Mouse (Mus musculus): ENCODE data around the gene Acer1.

Acer1 gene

DNA sequence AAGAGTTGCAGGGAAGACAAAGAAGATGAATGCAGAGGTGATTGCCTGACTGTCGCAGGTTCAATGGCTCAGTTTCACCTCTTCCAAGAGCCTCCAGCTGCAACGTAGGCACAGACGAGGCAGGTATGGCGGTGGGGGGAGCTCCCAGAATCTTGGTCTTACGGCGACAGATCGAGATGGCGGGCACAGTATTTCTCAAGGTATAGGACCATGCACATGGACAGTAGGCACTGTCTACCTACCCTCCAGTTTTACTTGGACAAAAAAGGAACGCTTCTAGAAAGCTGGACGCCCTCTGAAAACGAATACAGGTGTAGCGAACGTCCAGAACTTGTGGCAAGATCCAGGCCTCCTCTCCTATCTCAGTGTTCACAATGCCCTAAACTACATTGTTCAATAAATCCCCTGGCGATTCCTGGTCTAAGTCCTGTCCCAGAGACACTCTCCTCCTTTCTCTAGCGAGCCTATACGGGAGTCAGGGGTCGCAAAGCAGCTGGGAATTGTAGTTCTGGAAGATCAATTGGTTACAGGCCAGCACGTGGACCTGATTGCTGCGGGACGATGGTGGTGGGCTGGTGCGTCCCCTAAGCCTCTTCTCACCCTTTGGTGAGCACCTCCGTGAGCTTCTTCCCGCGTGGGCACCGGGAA lies 7.7 kb upstream of the Acer1 start:
- DNase-seq (ENCODE audit: extremely low spot score, low read depth, low spot score), result peak; percentile 71

DNA sequence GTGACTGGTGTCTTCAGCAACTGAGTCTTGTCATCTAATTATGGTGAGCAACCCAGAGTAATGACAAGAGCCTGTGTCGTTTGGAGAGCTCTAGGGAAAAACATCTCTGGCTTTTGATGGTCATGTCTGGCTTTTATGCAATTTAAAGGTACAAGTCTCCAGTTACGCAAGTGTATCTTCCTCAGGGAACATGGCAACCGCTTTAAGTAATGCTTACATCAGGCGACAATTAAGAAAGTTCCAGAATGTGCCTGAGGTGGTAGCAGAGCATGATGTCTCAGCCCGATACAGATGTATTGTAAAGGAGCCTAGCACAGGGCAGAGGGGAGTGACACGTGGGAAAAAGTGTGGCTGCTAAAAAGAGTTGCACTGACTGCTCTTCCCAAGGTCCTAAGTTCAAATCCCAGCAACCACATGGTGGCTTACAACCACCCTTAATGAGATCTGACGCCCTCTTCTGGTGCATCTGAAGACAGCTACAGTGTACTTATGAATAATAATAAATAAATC lies 7.0 kb upstream of the Acer1 start:
- DNase-seq (ENCODE audit: extremely low spot score, low read depth, low spot score), result no peak

- no peak for DNase-seq (ENCODE audit: extremely low spot score, low read depth, low spot score)
Observed at GRCm38 (mm10) chr17:56988441-56988840, 6.5 kb upstream of the Acer1 start.

GRCm38 (mm10) chr17:56986105-56986805 lies 4.3 kb upstream of the Acer1 start:
- DNase-seq (ENCODE audit: extremely low spot score, low read depth, low spot score), result no peak

DNA sequence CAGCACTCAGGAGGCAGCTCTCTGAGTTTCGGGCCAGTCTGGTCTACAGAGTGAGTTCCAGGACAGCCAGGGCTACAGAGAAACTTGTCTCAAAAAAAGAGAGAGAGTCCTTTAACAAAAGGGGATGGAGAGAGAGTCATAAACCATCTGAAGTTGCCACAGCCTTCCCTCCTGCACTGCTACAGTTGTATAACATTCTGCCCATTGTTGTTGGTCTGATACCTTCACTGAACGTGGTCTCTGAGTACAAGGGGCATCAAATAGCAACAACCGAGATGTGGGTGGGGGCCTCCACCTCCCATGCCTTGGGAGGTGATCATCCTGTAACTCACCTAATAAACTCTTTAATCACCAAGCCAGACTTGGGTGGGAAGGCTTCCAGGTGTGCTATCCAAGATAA lies 3.7 kb upstream of the Acer1 start:
- no peak for DNase-seq (ENCODE audit: extremely low spot score, low read depth, low spot score)

DNA sequence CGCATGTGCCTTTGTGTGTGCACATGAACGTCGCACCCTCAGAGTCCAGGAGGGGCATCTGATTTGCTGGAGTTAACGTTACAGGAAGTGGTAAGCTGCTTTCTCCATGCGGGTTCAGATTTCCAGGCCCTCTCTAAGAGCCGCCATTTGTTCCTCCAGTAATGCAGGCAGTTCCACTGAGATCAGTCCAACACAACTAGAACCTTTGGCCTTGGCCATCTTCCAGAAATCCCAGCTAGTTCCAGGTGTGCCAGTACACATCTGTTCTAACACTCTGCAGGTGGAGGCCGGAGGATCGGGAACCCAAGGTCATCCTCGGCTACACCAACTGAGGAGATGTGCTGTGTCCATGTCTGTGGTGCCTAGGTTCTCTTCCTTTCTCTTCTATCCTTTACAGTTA lies 3.0 kb upstream of the Acer1 start:
- DNase-seq (ENCODE audit: extremely low spot score, low read depth, low spot score), result no peak

- DNase-seq (ENCODE audit: extremely low spot score, low read depth, low spot score), result no peak
Observed at GRCm38 (mm10) chr17:56981049-56981448, 877 bp downstream of the Acer1 start.

- no peak for DNase-seq (ENCODE audit: extremely low spot score, low read depth, low spot score)
Observed at GRCm38 (mm10) chr17:56979524-56979923, 2.4 kb downstream of the Acer1 start.

DNA sequence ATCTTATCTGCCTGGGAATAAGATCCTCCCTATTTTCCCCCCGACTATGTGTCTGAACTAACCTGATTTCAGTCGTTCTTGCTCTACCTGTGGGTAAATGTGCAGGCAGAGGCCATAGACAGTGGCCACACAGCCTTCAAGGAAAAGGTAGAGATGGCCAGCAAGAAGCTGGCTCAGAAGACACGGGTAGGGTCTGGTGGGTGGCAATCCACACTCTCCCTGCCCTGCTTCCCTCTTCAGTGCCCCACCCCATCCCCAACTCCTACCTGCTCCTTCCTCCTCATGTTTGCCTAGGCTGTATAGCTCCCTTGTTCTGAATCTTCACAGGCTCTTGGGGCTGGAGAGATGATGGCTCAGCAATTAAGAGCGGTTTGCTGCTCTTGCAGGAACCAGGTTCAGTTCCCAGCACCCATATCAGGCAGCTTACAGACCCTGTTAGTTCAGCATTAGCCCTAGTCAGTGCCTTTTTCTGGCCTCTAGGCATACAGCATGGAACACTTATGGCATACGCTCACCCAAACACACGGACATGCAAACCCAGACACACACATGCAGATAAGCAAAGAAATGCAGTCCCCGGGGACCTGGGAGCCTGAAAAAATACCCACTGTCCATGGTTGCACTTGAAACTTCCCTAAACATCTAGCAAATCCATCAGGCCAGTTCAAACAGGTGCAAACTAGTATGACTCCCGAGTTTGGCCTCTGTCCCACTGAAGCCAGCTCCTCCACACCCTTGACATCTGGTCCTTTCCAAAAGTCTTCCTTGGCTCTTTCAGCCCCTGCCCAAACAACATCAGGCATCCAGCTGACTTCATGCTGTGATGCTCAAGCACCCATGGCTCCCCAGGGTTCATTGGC lies 5.2 kb downstream of the Acer1 start:
- no peak for DNase-seq (ENCODE audit: extremely low spot score, low read depth, low spot score)

GRCm38 (mm10) chr17:56975391-56975790 lies 6.5 kb downstream of the Acer1 start:
- no peak for DNase-seq (ENCODE audit: extremely low spot score, low read depth, low spot score)

DNA sequence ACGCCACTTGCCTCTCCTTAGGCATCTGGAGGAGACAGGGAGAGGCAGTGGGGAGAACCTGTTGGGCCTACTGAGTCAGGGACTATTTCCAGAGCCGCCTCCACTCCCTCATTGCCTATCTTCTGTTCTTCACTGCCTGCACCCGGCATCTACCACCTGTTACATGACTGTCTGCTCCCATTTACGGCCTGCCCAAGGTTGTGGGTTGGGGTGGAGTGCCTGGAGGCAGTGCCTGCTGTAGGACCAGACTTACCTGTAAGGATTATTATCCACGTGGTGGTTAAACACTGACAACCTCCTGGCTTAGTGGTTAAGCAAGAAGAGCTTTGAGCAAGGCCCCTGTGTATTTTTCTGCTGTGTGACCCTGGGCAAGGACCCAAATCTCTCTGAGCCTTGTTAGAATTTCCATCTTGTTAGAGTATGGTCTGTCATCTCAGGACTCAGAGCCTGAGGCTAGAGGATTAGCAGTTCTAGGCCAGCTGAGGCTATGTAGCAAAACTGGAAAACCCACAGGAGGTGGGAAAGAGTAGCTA lies 7.2 kb downstream of the Acer1 start:
- DNase-seq (ENCODE audit: extremely low spot score, low read depth, low spot score), result no peak

GRCm38 (mm10) chr17:56973956-56974707 lies 7.8 kb downstream of the Acer1 start:
- no peak for DNase-seq (ENCODE audit: extremely low spot score, low read depth, low spot score)

- DNase-seq (ENCODE audit: extremely low spot score, low read depth, low spot score), result no peak
Observed at GRCm38 (mm10) chr17:56970081-56970480, 11.8 kb downstream of the Acer1 start.

GRCm38 (mm10) chr17:56969321-56969720 lies 12.6 kb downstream of the Acer1 start:
- no peak for DNase-seq (ENCODE audit: extremely low spot score, low read depth, low spot score)

DNA sequence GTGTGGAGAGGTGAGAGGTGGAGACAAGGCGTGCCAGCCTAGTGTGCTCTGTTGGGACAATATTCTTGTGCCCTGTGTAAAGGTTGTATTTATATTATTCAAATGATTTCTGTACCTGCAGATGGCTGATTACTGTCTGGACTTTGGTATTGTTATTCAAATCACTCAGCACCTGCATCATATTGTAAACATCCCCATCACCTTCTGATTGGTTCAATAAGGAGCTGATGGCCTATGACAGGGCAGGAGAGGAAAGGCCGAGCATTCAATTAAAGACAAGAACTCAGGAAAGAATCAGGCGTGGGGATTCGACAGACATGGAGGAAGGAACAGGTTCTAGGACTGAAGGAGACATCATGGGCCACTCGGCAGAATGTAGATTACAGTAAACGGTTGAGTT lies 18.3 kb downstream of the Acer1 start:
- DNase-seq (ENCODE audit: extremely low spot score, low read depth, low spot score), result no peak

GRCm38 (mm10) chr17:56962642-56963405 lies 19.1 kb downstream of the Acer1 start:
- DNase-seq (ENCODE audit: extremely low spot score, low read depth, low spot score), result no peak

- no peak for DNase-seq (ENCODE audit: extremely low spot score, low read depth, low spot score)
Observed at GRCm38 (mm10) chr17:56961880-56962279, 20.0 kb downstream of the Acer1 start.

DNA sequence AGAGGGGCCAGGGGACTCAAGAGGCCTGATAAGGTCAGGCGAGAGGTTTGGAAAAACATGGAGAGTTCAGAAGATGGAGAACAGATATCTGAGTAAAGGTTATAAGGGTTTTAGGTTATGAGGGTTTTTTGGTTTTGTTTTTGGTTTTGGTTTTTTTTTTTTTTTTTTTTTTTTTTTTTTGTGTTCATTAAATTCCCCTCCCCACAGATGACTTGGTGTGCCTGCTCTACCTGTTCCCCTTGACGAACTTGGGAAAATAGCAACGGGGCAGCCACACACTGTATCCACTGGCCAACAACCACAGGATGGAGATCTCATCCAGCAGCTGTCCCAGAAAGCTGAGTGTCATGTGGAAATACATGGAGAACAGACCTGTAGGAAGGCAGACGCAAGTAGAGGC lies 23.3 kb downstream of the Acer1 start:
- no peak for DNase-seq (ENCODE audit: extremely low spot score, low read depth, low spot score)

GRCm38 (mm10) chr17:56957763-56958429 lies 24.0 kb downstream of the Acer1 start:
- DNase-seq (ENCODE audit: extremely low spot score, low read depth, low spot score), result no peak
